Mouse (Mus musculus) layer of hippocampus, postnatal 25 days (tissue): ENCODE measurements at regions not wholly inside any gene's neighbourhood (a gene's known extent, or its start where the extent isn't known, plus 50 kb on each side); places are given as distances from the start of the nearest gene placed in this dataset.

Experiments
- DNase-seq, 2 experiments: peaks; one replicate each; pipeline ENCODE4 v3.0.0; 2022; ENCODE audit warnings: mixed read lengths in 2 of 2, low spot score in 1 of 2; ENCODE audit errors: extremely low spot score in 1 of 2

- no peak for DNase-seq
Measured at GRCm38 (mm10) chr10:117938717-117939116, 92.9 kb upstream of the Rap1b start.

- DNase-seq: no peak
Measured at GRCm38 (mm10) chr10:117940441-117941265, 94.8 kb upstream of the Rap1b start.

- DNase-seq: no peak
Measured at GRCm38 (mm10) chr10:117941266-117941651, 95.4 kb upstream of the Rap1b start.

- DNase-seq: no peak
Measured at GRCm38 (mm10) chr10:117943702-117944307, 98.0 kb upstream of the Rap1b start.

GRCm38 (mm10) chr10:117947191-117947590, 101.4 kb upstream of the Rap1b start:
- no peak for DNase-seq

GRCm38 (mm10) chr10:117947911-117948310, 102.1 kb upstream of the Rap1b start:
- DNase-seq: no peak

GRCm38 (mm10) chr10:117952116-117953025, 106.5 kb upstream of the Rap1b start:
- no peak for DNase-seq

GRCm38 (mm10) chr10:117953026-117953711, 107.3 kb upstream of the Rap1b start:
- no peak for DNase-seq

GRCm38 (mm10) chr10:117956174-117956950, 110.5 kb upstream of the Rap1b start:
- no peak for DNase-seq

GRCm38 (mm10) chr10:117974706-117975105, 128.9 kb upstream of the Rap1b start:
- no peak for DNase-seq

- DNase-seq: no peak
Measured at GRCm38 (mm10) chr10:117975467-117975866, 129.6 kb upstream of the Rap1b start.

GRCm38 (mm10) chr10:117979091-117979490, 133.3 kb upstream of the Rap1b start:
- DNase-seq: no peak

GRCm38 (mm10) chr10:117982611-117983210, 136.9 kb upstream of the Rap1b start:
- no peak for DNase-seq

GRCm38 (mm10) chr10:117983271-117983670, 137.4 kb upstream of the Rap1b start:
- no peak for DNase-seq

- no peak for DNase-seq
Measured at GRCm38 (mm10) chr10:117984784-117985602, 139.2 kb upstream of the Rap1b start.

- no peak for DNase-seq
Measured at GRCm38 (mm10) chr10:117987620-117988019, 141.8 kb upstream of the Rap1b start.

- no peak for DNase-seq
Measured at GRCm38 (mm10) chr10:117988076-117988475, 142.2 kb upstream of the Rap1b start.

GRCm38 (mm10) chr10:117991176-117991575, 145.3 kb upstream of the Rap1b start:
- DNase-seq: no peak
